Mouse (Mus musculus) embryonic fibroblast, embryonic 13.5 days (primary cell): ENCODE results near the gene Fmo3. TPM values are rescaled to one million over a fixed set of nuclear protein-coding genes. Genes with fewer than 3 reads are reported as not detected.

ENCODE experiments used
- H3K27ac ChIP-seq: 2 replicates; pipeline ENCODE4 v1.5.1; 2012; ENCODE audit warnings: low read length, control low read depth, inconsistent platforms; ENCODE audit not compliant: insufficient read depth
- H3K4me1 ChIP-seq: 2 replicates; pipeline ENCODE4 v1.6.1; 2011; ENCODE audit warnings: low read length; ENCODE audit not compliant: control insufficient read depth, insufficient read depth
- H3K4me3 ChIP-seq: 2 replicates; pipeline ENCODE4 v1.5.1; 2011; ENCODE audit warnings: mild to moderate bottlenecking, control low read depth, low read length; ENCODE audit not compliant: insufficient read depth
- CTCF ChIP-seq: IDR thresholded peaks from 2 replicates; pipeline ENCODE4 v1.5.1; 2011; ENCODE audit warnings: mild to moderate bottlenecking, control low read depth, low read length, moderate library complexity, borderline replicate concordance; ENCODE audit not compliant: insufficient read depth
- POLR2A ChIP-seq: IDR thresholded peaks from 2 replicates; pipeline ENCODE4 v1.6.1; 2011; ENCODE audit warnings: low read depth, mild to moderate bottlenecking, control low read depth, low read length, moderate library complexity
- polyA plus RNA-seq: library from polyadenylated mRNA; stranded (reverse); fragments of >200 nt; gene quantifications from 2 replicates; pipeline ENCODE4 v1.2.4, GENCODE M21; 2011; ENCODE audit warnings: low read depth; ENCODE audit not compliant: missing spikeins, insufficient read length

Fmo3 gene
- 0.25 TPM in 1 of 2 replicates, not detected in the other for polyA plus RNA-seq

- no peak for TF ChIP-seq POLR2A
- no peak for TF ChIP-seq CTCF
- no peak within 1 kb of the TSS for H3K27ac ChIP-seq
- H3K4me1 ChIP-seq, result no peaks in the 10 kb centered on the region
- H3K4me3 ChIP-seq, result no peak within 1 kb of the TSS
Measured at GRCm38 (mm10) chr1:162984428-162984827, at the start of gene Fmo3. Fmo3 (minus strand) TSS chr1:162984528.

- Histone ChIP-seq H3K27ac (no peak overlapping the region), H3K4me1 (no peaks in the 10 kb centered on the region), H3K4me3 (no peak overlapping the region)
- TF ChIP-seq CTCF (no peak), POLR2A (no peak)
Measured at GRCm38 (mm10) chr1:163023075-163023474, 38.7 kb upstream of the Fmo3 start.

GRCm38 (mm10) chr1:163009220-163009619 lies 24.9 kb upstream of the Fmo3 start:
- H3K27ac ChIP-seq, result no peak overlapping the region
- H3K4me1 ChIP-seq, result peaks cover 3% of the 10 kb centered on the region; the same call in 1 of the 2 replicates
- TF ChIP-seq POLR2A (no peak), CTCF (no peak)
- no peak overlapping the region for H3K4me3 ChIP-seq

- TF ChIP-seq CTCF (no peak), POLR2A (no peak)
- H3K4me1 ChIP-seq, result peaks cover 3% of the 10 kb centered on the region; the same call in 1 of the 2 replicates
- no peak overlapping the region for H3K27ac ChIP-seq
- no peak overlapping the region for H3K4me3 ChIP-seq
Measured at GRCm38 (mm10) chr1:163003496-163003895, 19.2 kb upstream of the Fmo3 start.

- TF ChIP-seq CTCF (no peak), POLR2A (no peak)
- no peak overlapping the region for H3K27ac ChIP-seq
- no peaks in the 10 kb centered on the region for H3K4me1 ChIP-seq
- no peak overlapping the region for H3K4me3 ChIP-seq
Measured at GRCm38 (mm10) chr1:163001271-163001829, 17.0 kb upstream of the Fmo3 start.

- no peak overlapping the region for H3K4me3 ChIP-seq
- H3K4me1 ChIP-seq, result no peaks in the 10 kb centered on the region
- no peak for TF ChIP-seq POLR2A
- no peak for TF ChIP-seq CTCF
- no peak overlapping the region for H3K27ac ChIP-seq
Measured at GRCm38 (mm10) chr1:162987546-162987945, 3.2 kb upstream of the Fmo3 start.

- no peaks in the 10 kb centered on the region for H3K4me1 ChIP-seq
- H3K4me3 ChIP-seq, result no peak overlapping the region
- no peak overlapping the region for H3K27ac ChIP-seq
- TF ChIP-seq POLR2A, result no peak
- TF ChIP-seq CTCF, result no peak
Measured at GRCm38 (mm10) chr1:162986777-162987176, 2.4 kb upstream of the Fmo3 start.

- H3K4me1 ChIP-seq, result no peaks in the 10 kb centered on the region
- TF ChIP-seq POLR2A (no peak), CTCF (no peak)
- no peak overlapping the region for H3K4me3 ChIP-seq
- no peak overlapping the region for H3K27ac ChIP-seq
Measured at GRCm38 (mm10) chr1:162986121-162986748, 1.9 kb upstream of the Fmo3 start.

GRCm38 (mm10) chr1:162963556-162963955 lies 20.8 kb downstream of the Fmo3 start:
- H3K27ac ChIP-seq, result no peak overlapping the region
- TF ChIP-seq CTCF (no peak), POLR2A (no peak)
- no peak overlapping the region for H3K4me3 ChIP-seq
- H3K4me1 ChIP-seq, result no peaks in the 10 kb centered on the region

GRCm38 (mm10) chr1:162957422-162957821 lies 26.9 kb downstream of the Fmo3 start:
- Histone ChIP-seq H3K27ac (peak overlapping the region; percentile 92), H3K4me3 (no peak overlapping the region), H3K4me1 (peaks cover 4% of the 10 kb centered on the region; the same call in 1 of the 2 replicates)
- TF ChIP-seq CTCF, result no peak
- TF ChIP-seq POLR2A, result no peak
